Mouse (Mus musculus) stomach, embryonic 15.5 days (tissue): ENCODE measurements around the gene Pcgf6. TPM values are rescaled to one million over a fixed set of nuclear protein-coding genes. Genes with fewer than 3 reads are reported as not detected.

Experiments used
- ATAC-seq: fragments of 200-750 bp; cut with Nextera tagmentation; 2 replicates; pipeline ENCODE4 v1.8.0; 2017; ENCODE audit warnings: low read depth, moderate number of reproducible peaks, moderate TSS enrichment; ENCODE audit not compliant: insufficient read depth, low FRiP score
- H3K27ac ChIP-seq: fragments of 300-500 bp; sonication (generic); 2 replicates; pipeline ENCODE4 v1.5.1; 2015; ENCODE audit warnings: mild to moderate bottlenecking, inconsistent platforms
- H3K27me3 ChIP-seq: fragments of 300-500 bp; sonication (generic); replicated peaks from 2 replicates; pipeline ENCODE4 v1.6.1; 2015; ENCODE audit warnings: inconsistent platforms
- H3K36me3 ChIP-seq: fragments of 300-500 bp; sonication (generic); 2 replicates; pipeline ENCODE4 v1.6.1; 2015; ENCODE audit warnings: inconsistent platforms
- H3K4me1 ChIP-seq: fragments of 300-500 bp; sonication (generic); 2 replicates; pipeline ENCODE4 v1.6.1; 2015; ENCODE audit warnings: inconsistent platforms
- H3K4me2 ChIP-seq: fragments of 300-500 bp; sonication (generic); 2 replicates; pipeline ENCODE4 v1.6.1; 2015; ENCODE audit warnings: mild to moderate bottlenecking, inconsistent platforms
- H3K4me3 ChIP-seq: fragments of 300-500 bp; sonication (generic); replicated peaks from 2 replicates; pipeline ENCODE4 v1.5.1; 2015; ENCODE audit warnings: inconsistent platforms
- H3K9ac ChIP-seq: fragments of 300-500 bp; sonication (generic); 2 replicates; pipeline ENCODE4 v1.6.1; 2015; ENCODE audit warnings: inconsistent platforms
- H3K9me3 ChIP-seq: fragments of 300-500 bp; sonication (generic); 2 replicates; pipeline ENCODE4 v1.6.1; 2016; ENCODE audit warnings: inconsistent platforms
- WGBS: fragments of 180-500 bp; shearing (Covaris S2); methylation state at CpG from one replicate; pipeline ENCODE4 v1.1.7; 2015; 5-methylcytosine and 5-hydroxymethylcytosine counted together
- polyA plus RNA-seq: library from polyadenylated mRNA; unstranded; fragments of >200 nt; fragmentation: Nextera tagmentation; extraction: Ambion mirVana; gene quantifications from 2 replicates; pipeline ENCODE4 v1.2.1, GENCODE M21; 2015

Pcgf6 gene
- polyA plus RNA-seq, 1 experiment from 2014 or later: 16.6 TPM

DNA sequence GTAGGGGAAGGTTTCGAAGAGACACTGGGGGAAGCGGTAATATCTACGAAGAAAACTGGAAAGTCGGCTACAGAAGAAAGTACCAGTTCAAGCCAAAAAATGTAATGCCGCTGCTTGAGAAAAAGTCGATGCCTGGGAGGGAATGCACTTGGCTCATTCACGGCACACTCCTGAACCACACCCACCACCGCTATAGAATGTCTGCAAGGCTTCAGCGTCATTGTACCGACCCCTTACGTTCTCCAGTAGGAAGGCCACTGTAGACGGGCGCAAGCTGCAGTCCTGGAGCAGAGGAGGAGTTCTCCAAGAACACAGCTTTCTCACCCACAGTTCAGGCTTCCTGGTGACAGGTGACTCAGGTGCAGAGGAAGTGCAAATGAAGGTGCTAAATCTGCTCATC lies 27.2 kb downstream of the Pcgf6 start:
- WGBS: 78% methylated on average over 13 of the region's 13 CpGs

GRCm38 (mm10) chr19:47022709-47023108 lies 28.0 kb downstream of the Pcgf6 start:
- 82% methylated on average over 4 of the region's 4 CpGs for WGBS
- Histone ChIP-seq H3K4me1 (no peaks in the 10 kb centered on the region), H3K9ac (no peak overlapping the region), H3K4me3 (no peak overlapping the region), H3K27ac (no peak overlapping the region), H3K27me3 (peaks cover 12% of the 10 kb centered on the region), H3K36me3 (no peaks in the 10 kb centered on the region), H3K4me2 (no peak overlapping the region), H3K9me3 (no peaks in the 10 kb centered on the region)
- ATAC-seq: no peak

More for the DNA sequence above, 27.2 kb downstream of the Pcgf6 start:
- H3K36me3 ChIP-seq: no peaks in the 10 kb centered on the region
- no peak for ATAC-seq
- peaks cover 4% of the 10 kb centered on the region; the same call in 1 of the 2 replicates for H3K27me3 ChIP-seq
- no peak overlapping the region for H3K4me2 ChIP-seq
- no peak overlapping the region for H3K27ac ChIP-seq
- H3K9ac ChIP-seq: no peak overlapping the region
- H3K9me3 ChIP-seq: no peaks in the 10 kb centered on the region
- no peaks in the 10 kb centered on the region for H3K4me1 ChIP-seq
- no peak overlapping the region for H3K4me3 ChIP-seq

- Histone ChIP-seq H3K27me3 (peaks cover 36% of the 10 kb centered on the region), H3K4me3 (no peak overlapping the region), H3K36me3 (no peaks in the 10 kb centered on the region), H3K9me3 (no peaks in the 10 kb centered on the region), H3K9ac (no peak overlapping the region), H3K4me2 (no peak overlapping the region), H3K4me1 (peaks cover 15% of the 10 kb centered on the region), H3K27ac (no peak overlapping the region)
- ATAC-seq: no peak
- 24% methylated on average over 6 of the region's 6 CpGs for WGBS
These were observed 31.4 kb downstream of the Pcgf6 start for GRCm38 (mm10) chr19:47019326-47019725.

- H3K27ac ChIP-seq: no peak overlapping the region
- H3K27me3 ChIP-seq: peaks cover 46% of the 10 kb centered on the region
- no peaks in the 10 kb centered on the region for H3K36me3 ChIP-seq
- no peak overlapping the region for H3K4me2 ChIP-seq
- no peak overlapping the region for H3K9ac ChIP-seq
- H3K4me3 ChIP-seq: no peak overlapping the region
- peaks cover 19% of the 10 kb centered on the region for H3K4me1 ChIP-seq
- no peaks in the 10 kb centered on the region for H3K9me3 ChIP-seq
- WGBS: 48% methylated on average over 2 of the region's 2 CpGs
- ATAC-seq: no peak
These were observed 32.4 kb downstream of the Pcgf6 start for GRCm38 (mm10) chr19:47018330-47018729.

DNA sequence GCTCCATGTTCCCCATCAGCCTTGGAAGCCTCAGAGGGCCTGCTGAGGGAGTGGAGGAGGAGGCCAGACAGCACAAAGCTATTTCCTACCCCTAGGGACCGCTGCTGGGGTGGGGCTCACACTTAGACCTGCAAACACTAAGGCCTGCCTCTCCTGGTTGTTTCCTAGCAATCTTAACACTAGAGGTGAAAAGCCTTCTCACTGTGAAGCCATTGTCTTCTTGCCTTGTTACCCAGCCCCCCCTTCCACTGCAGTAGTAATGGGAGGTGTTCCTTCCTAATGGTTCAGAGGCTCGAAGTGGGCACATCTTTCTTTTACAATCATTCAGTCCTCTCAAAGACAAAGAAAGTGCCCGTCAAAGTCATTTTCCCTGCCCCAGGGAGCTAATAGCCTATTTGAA lies 32.9 kb downstream of the Pcgf6 start:
- Histone ChIP-seq H3K27ac (no peak overlapping the region), H3K4me1 (peaks cover 19% of the 10 kb centered on the region), H3K4me2 (no peak overlapping the region), H3K36me3 (no peaks in the 10 kb centered on the region), H3K27me3 (peaks cover 51% of the 10 kb centered on the region), H3K4me3 (no peak overlapping the region), H3K9me3 (no peaks in the 10 kb centered on the region), H3K9ac (no peak overlapping the region)
- WGBS: 4% methylated on average over 3 of the region's 3 CpGs
- no peak for ATAC-seq

DNA sequence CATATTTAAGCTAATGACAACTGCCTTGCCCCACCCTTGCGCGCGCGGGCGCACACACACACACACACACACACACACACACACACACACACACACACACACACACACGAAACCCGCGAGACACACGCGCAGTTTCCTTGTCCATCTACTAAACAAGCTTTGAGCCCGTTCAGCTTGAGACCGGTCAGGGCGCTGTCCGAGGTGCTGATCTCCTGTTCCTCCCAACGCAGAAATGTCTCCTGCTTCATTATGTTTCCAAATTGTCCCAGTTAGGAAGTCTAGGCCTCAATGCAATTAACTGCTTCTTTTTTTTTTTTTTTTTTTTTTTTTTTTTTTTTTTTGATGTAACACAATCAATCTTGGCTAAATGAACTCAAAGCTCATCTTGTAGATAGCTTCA lies 34.2 kb downstream of the Pcgf6 start:
- ATAC-seq: no peak
- Histone ChIP-seq H3K4me2 (no peak overlapping the region), H3K4me1 (peaks cover 19% of the 10 kb centered on the region), H3K27ac (no peak overlapping the region), H3K9ac (no peak overlapping the region), H3K36me3 (no peaks in the 10 kb centered on the region), H3K9me3 (no peaks in the 10 kb centered on the region), H3K4me3 (peak overlapping the region; percentile 6; the same call in 1 of the 2 replicates), H3K27me3 (peaks cover 56% of the 10 kb centered on the region)
- under 1% methylated on average over 15 of the region's 15 CpGs for WGBS

DNA sequence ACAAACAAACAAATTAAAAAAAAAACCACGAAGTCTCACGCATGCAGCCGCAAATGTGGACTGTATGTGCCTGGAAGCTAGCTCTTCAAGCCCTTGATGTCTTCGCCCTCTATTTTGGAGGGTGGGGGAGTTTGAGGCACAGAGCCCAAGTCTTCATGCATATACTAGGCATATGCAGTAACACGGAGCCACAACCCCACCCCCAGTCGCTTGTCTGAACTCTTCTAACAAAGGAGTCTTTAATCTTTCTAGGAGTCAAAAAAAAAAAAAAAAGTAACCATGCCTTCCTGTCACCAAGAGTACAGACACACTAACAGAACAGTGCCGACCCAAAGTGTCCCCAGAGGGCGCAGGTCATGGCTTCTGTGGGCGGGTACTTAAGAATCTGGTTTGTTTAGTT lies 34.7 kb downstream of the Pcgf6 start:
- peak overlapping the region; percentile 92; the same call in 1 of the 2 replicates for H3K4me2 ChIP-seq
- ATAC-seq: no peak
- WGBS: 5% methylated on average over 9 of the region's 9 CpGs
- H3K27ac ChIP-seq: no peak overlapping the region
- no peaks in the 10 kb centered on the region for H3K9me3 ChIP-seq
- peaks cover 19% of the 10 kb centered on the region for H3K4me1 ChIP-seq
- H3K27me3 ChIP-seq: peaks cover 56% of the 10 kb centered on the region
- H3K4me3 ChIP-seq: peak overlapping the region; percentile 40; the same call in 1 of the 2 replicates
- H3K9ac ChIP-seq: no peak overlapping the region
- H3K36me3 ChIP-seq: no peaks in the 10 kb centered on the region

GRCm38 (mm10) chr19:47015396-47015795 lies 35.3 kb downstream of the Pcgf6 start:
- Histone ChIP-seq H3K4me1 (peaks cover 19% of the 10 kb centered on the region), H3K27me3 (peaks cover 56% of the 10 kb centered on the region), H3K27ac (no peak overlapping the region), H3K9me3 (no peaks in the 10 kb centered on the region), H3K4me2 (peak overlapping the region; percentile 92), H3K9ac (no peak overlapping the region), H3K4me3 (peak overlapping the region; percentile 40), H3K36me3 (no peaks in the 10 kb centered on the region)
- ATAC-seq: no peak
- 1% methylated on average over 37 of the region's 37 CpGs for WGBS

DNA sequence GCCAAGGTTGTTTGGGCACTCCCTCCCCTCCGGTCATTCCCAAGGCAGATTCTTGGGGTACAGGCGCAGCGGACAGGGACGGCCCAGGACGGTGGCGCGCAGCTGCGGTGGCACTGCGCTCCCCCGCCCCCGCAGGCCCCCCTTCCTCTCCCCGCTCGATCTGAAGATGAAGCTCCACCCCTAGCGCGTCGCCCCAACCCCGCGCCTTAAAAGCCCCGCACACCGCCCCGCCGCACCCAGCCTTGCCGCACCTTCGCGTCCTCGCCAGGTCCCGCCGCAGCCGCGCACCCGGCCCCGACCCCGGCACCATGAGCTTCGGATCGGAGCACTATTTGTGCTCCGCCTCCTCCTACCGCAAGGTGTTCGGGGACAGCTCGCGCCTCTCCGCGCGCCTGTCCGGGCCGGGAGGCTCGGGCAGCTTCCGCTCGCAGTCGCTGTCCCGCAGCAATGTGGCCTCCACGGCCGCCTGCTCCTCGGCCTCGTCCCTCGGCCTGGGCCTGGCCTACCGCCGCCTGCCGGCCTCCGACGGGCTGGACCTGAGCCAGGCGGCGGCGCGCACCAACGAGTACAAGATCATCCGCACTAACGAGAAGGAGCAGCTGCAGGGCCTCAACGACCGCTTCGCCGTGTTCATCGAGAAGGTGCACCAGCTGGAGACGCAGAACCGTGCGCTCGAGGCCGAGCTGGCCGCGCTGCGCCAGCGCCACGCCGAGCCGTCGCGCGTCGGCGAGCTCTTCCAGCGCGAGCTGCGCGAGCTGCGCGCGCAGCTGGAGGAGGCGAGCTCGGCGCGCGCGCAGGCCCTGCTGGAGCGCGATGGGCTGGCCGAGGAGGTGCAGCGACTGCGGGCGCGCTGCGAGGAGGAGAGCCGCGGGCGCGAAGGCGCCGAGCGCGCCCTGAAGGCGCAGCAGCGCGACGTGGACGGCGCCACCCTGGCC lies 36.0 kb downstream of the Pcgf6 start, which contains the start of the genes Ina and Nt5c2:
Gene Ina, plus strand, starts transcription at position 252 of the 935 bp plus-strand sequence.
Gene Nt5c2, minus strand, starts transcription at position 707 of the 935 bp plus-strand sequence.
- Histone ChIP-seq H3K4me2 (peak within 1 kb of the TSS; percentile 92), H3K4me1 (peaks cover 19% of the 10 kb centered on the region), H3K9me3 (no peaks in the 10 kb centered on the region), H3K9ac (no peak within 1 kb of the TSS), H3K27me3 (peaks cover 56% of the 10 kb centered on the region), H3K27ac (no peak within 1 kb of the TSS), H3K36me3 (no peaks in the 10 kb centered on the region), H3K4me3 (peak within 1 kb of the TSS; percentile 40)
- WGBS: under 1% methylated on average over 117 of the region's 124 CpGs
- ATAC-seq: peak; percentile 73

DNA sequence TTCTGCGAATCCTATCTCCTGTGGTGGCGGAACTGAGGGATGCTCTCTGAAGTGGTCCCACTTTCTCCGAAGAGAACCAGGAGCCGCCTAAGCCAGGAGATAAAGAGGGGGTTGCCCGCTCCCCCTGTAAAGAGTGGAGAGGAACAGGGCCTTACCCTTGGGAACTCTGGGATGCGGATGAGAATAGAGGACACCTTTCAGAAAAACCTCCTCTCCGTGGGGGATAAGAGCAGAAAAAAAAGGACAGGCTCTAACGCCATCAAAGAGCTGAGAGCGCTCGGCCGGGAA lies 36.6 kb downstream of the Pcgf6 start:
- peaks cover 56% of the 10 kb centered on the region for H3K27me3 ChIP-seq
- no peak for ATAC-seq
- peaks cover 19% of the 10 kb centered on the region for H3K4me1 ChIP-seq

DNA sequence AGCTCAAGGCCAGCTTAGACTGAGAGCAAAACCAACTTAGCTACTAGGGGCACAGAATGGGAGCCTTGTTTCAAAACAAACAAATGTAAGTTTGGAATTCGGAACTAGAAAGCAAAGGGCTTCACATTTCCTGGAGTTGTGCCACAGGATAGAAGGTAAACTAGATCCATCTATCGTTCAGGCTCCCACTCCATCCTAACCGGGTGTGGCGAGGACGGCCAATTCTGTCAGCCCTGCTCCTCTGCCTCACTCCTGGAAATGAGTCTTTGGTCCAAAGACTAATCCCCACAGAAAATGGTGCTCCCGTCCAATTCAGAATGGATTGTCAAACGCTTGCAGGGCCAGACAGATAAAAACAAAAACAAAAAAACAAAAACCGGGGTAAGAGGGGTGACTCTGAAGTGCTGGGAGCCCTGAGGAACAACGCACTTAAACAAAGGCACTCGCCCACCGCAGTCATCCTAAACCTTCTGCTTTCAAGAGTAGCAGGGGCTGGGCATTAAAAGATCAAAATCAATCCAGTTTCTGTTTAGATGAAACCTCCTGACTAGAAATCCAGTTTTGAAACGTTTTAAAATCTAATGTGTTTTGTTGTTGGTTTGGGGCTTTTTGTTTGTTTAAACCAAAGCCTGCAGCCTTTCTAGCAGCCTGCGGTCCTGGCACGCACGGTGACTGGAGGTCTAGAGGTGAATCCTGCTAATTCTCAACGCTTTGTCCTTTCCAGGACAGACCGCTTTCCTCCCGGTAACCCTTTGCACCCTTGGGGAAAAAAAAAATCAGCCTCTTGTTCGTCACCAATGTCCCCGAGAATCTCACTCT lies 37.2 kb downstream of the Pcgf6 start:
- WGBS: 10% methylated on average over 20 of the region's 20 CpGs
- Histone ChIP-seq H3K27ac (no peak overlapping the region), H3K27me3 (peaks cover 52% of the 10 kb centered on the region), H3K4me1 (peaks cover 19% of the 10 kb centered on the region), H3K36me3 (no peaks in the 10 kb centered on the region), H3K4me3 (no peak overlapping the region), H3K9me3 (no peaks in the 10 kb centered on the region), H3K4me2 (no peak overlapping the region), H3K9ac (no peak overlapping the region)
- no peak for ATAC-seq

More for the DNA sequence above, 36.6 kb downstream of the Pcgf6 start:
- Histone ChIP-seq H3K9ac (no peak overlapping the region), H3K4me2 (peak overlapping the region; percentile 92), H3K4me3 (peak overlapping the region; percentile 40), H3K9me3 (no peaks in the 10 kb centered on the region), H3K36me3 (no peaks in the 10 kb centered on the region), H3K27ac (no peak overlapping the region)
- WGBS: 2% methylated on average over 11 of the region's 11 CpGs
